Mouse (Mus musculus) bone marrow macrophage, adult 2 months (primary cell): ENCODE data around the gene Dus1l.

Source experiments
- CTCF ChIP-seq: IDR thresholded peaks from 2 replicates; pipeline ENCODE4 v1.5.1; 2012; ENCODE audit warnings: low read depth, mild to moderate bottlenecking, low read length, moderate library complexity
- POLR2A ChIP-seq: IDR thresholded peaks from 2 replicates; pipeline ENCODE4 v1.6.1; 2012; ENCODE audit warnings: mild to moderate bottlenecking, low read depth, low read length, borderline replicate concordance

- TF ChIP-seq CTCF (peak; percentile 63; the same call in 1 of the 2 replicates), POLR2A (no peak)
Measured at GRCm38 (mm10) chr11:120749430-120749829, 46.8 kb downstream of the Dus1l start.
